Mouse (Mus musculus): ENCODE measurements around the gene Tipin. TPM values are rescaled to one million over a fixed set of nuclear protein-coding genes. Genes with fewer than 3 reads are reported as not detected.
A peak's percentile ranks its signal among the peaks of the same experiment; 100 is the strongest.

Gene Tipin
- 10 to 100 TPM in 6 of 26 experiments, 1 to 10 TPM in 18, under 1 TPM in 2; 0.75 to 15.9 (median 6.6) TPM for total RNA-seq (2018; cell fraction: chromatin; rRNA removed)
- total RNA-seq (2018; cell fraction: cytosol; rRNA removed) = 10 to 100 TPM in 23 of 26 experiments, 1 to 10 TPM in 3; 5.9 to 20.1 (median 13.4) TPM
- total RNA-seq (2018; cell fraction: nucleus; rRNA removed) = 10 to 100 TPM in 7 of 26 experiments, 1 to 10 TPM in 19; 2.1 to 27.6 (median 5.8) TPM
- 13.3 to 77.2 TPM (median 22.0 TPM) in 3 replicates for polyA plus RNA-seq (2018)

DNA sequence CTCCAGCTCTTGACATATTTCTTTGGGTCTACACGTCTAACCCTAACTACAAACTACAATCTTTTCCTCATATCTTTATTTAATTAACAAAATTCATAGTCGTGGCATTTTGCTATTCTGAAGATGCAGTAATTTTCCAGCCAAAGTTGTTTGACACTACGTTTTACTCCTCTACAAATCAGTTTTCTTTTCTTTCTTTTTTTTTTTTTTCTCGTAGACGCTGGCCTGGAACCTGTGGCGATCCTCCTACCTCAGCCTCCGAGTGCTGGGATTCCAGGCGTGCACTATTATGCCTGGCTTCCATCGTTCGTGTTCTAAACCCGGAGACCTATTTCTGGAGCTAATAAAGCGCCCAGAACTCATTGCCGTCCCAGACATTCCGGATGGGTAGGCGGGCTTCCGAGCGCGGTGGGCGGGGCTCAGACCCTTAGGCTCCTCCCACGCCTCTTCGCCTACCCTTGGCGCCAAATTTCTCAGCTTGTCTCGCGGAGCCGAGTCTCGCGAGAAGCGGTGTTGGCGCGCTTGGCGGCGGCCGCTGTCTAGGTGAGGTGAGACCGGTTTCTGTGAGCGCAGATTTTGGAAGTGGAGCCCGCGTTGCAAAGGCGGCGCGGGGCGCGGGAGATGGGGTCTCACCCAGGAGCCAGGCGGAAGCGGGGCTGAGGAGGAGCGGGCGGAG, at the start of gene Tipin:
TSS of gene Tipin (plus strand) at position 477 of the 676 bp plus-strand sequence.
- Histone ChIP-seq H3K27ac (peak within 1 kb of the TSS; percentile 49), H3K4me3 (ENCODE audit: inconsistent target) (peak within 1 kb of the TSS; percentile 70), H3K79me2 (ENCODE audit: inconsistent target) (peaks cover 46% of the 10 kb centered on the region), H3K36me3 (ENCODE audit: inconsistent target) (no peaks in the 10 kb centered on the region)
- 1% methylated on average over 46 of the region's 46 CpGs for WGBS (ENCODE audit: missing documents)

DNA sequence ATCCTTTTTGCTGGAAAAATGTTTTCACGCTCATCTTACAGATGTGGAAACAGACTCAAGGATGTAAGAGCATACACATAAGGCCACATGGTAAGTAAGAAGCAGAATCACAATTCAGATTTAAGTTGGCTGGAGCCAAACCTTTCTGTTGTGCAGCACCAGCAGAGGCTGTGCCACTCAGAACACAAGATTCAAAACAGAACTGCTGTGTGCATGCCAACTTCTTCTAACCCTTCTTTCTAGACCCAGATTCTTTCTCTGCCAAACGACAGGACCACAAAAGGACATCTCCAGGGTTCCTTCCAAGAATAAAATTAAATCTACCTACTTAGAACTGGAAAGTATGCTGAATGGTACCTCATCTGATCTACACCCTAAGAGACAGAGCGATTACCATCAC, 49.7 kb upstream of the Tipin start:
- H3K36me3 ChIP-seq (ENCODE audit: inconsistent target) = peaks cover 8% of the 10 kb centered on the region; the same call in 1 of the 2 replicates
- H3K79me2 ChIP-seq (ENCODE audit: inconsistent target) = peaks cover 99% of the 10 kb centered on the region
- no peak overlapping the region for H3K4me3 ChIP-seq (ENCODE audit: inconsistent target)
- H3K27ac ChIP-seq = no peak overlapping the region
- 95% methylated on average over 3 of the region's 3 CpGs for WGBS (ENCODE audit: missing documents)

DNA sequence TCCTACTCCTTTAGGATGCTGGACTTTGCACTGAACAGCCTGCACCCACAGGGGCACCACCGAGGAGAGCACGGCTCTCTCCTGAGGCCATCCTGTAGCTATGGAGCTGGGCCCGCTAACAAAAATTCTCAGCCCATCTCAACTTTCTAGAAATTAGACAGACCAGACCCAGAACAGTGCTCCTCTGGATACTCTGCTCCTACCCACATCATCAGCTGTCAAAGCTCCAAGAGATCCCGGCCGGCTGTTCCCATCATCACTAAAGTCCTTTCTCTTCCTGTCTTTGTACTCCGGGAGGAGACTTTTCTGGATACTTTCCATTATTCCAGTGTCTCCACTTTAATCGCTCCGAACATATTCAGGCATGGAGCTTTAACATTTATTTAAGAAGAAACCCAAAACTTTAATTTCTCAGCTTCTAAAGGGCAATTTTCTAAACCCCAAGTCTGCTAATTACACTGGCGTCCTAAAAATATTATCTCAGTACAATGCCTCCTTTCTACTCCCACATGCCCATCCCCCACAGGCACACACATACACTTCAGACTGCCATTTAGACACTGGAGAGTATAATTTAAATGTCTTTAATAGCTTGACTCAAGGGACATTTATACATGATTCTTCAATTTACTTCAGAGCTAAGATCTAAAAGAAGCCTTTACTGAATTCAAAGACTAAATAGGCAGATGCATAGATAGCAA, 49.0 kb upstream of the Tipin start:
- Histone ChIP-seq H3K36me3 (ENCODE audit: inconsistent target) (peaks cover 8% of the 10 kb centered on the region; the same call in 1 of the 2 replicates), H3K4me3 (ENCODE audit: inconsistent target) (no peak overlapping the region), H3K27ac (no peak overlapping the region), H3K79me2 (ENCODE audit: inconsistent target) (peaks cover 92% of the 10 kb centered on the region)
- 98% methylated on average over 9 of the region's 9 CpGs for WGBS (ENCODE audit: missing documents)

DNA sequence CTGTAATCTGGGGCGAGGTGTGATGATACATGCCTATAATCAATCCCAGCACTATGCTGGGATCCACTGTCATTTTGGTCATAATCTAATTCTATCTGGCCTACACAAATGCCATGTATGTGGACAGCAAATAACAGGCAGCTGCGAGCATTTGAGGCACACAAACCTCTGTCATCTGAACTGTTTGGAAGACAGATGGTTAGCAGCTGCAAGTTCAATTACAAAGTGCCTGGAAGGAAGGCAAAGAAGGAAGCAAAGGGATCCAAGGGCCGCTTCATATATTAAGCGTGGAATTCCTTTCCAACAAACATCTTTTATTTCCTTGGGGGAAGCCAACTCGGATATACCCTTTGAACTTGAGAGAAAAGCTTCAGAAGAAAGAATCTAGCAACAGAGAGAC, 47.7 kb upstream of the Tipin start:
- H3K79me2 ChIP-seq (ENCODE audit: inconsistent target) = peaks cover 85% of the 10 kb centered on the region
- peaks cover 8% of the 10 kb centered on the region; the same call in 1 of the 2 replicates for H3K36me3 ChIP-seq (ENCODE audit: inconsistent target)
- no peak overlapping the region for H3K4me3 ChIP-seq (ENCODE audit: inconsistent target)
- H3K27ac ChIP-seq = no peak overlapping the region
- WGBS (ENCODE audit: missing documents) = 91% methylated on average over 5 of the region's 5 CpGs

DNA sequence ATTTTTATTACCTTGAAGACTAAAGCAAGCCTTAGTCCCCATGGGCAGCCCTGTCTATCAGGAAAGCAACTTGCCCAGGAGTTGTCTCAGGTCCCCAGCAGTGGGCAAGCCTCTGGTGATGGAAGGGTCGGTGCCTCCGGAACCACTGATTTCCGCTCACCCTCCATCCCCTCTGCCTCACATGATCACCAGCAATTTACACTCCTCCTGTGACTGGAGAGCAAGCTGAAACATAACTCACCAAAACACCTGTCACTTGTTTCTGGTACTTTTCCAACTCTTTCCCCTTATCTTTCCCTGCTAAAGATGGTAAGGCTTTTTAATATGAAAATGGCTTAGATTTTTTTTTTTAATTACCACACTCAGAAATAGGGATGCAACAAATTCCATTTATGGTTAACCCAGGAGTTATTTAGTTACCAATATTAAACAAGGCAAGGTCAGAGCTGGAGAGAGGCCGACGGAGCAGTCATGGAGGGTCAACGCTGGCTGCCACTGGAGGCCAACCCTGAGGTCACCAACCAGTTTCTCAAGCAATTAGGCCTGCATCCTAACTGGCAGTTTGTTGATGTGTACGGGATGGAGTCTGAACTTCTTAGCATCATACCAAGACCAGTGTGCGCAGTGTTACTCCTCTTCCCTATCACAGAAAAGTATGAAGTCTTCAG, 46.5 kb upstream of the Tipin start, which contains the start of gene Uchl4:
TSS of gene Uchl4 (plus strand) at position 434 of the 668 bp plus-strand sequence.
- Histone ChIP-seq H3K79me2 (ENCODE audit: inconsistent target) (peaks cover 85% of the 10 kb centered on the region), H3K36me3 (ENCODE audit: inconsistent target) (peaks cover 8% of the 10 kb centered on the region; the same call in 1 of the 2 replicates), H3K27ac (no peak within 1 kb of the TSS), H3K4me3 (ENCODE audit: inconsistent target) (no peak within 1 kb of the TSS)
- 89% methylated on average over 6 of the region's 8 CpGs for WGBS (ENCODE audit: missing documents)

DNA sequence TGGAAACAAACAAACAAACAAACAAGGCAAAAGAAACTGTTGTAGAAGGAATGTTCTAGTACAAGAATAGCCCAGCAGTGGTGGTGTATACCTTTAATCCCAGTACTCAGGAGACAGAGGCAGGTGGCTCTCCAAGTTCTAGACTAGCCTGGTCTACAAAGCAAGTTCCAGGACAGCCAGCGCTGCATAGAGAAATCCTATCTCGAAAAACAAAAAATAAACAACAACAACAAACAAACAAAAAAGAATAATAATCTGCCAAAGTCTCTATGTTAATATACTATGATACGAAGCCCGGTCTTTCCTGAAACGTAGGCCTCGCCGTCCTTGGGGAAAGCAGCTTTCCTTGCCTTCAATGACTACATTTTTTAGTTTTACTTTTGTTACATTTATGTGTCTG, 45.3 kb upstream of the Tipin start:
- Histone ChIP-seq H3K36me3 (ENCODE audit: inconsistent target) (peaks cover 8% of the 10 kb centered on the region; the same call in 1 of the 2 replicates), H3K27ac (no peak overlapping the region), H3K4me3 (ENCODE audit: inconsistent target) (no peak overlapping the region), H3K79me2 (ENCODE audit: inconsistent target) (peaks cover 85% of the 10 kb centered on the region)
- 95% methylated on average over 7 of the region's 7 CpGs for WGBS (ENCODE audit: missing documents)

DNA sequence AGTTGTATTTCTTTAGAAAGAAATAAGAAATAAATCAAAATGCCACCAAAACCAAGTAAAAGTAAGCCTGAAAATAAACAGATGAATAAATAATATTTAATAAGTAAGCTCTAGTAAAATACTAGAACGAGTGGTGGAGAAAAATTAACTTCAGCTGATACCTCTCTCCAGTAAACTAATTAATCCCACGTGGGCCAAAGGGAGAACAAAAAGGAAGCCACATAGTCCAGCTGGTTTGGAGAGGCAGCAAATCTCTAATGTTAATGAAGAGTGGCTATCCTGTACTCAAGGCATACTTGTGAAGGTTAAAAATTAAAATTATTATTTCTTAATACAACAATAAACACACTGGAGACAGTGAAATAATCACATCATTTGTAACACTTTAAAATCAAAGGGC, 41.3 kb upstream of the Tipin start:
- Histone ChIP-seq H3K4me3 (ENCODE audit: inconsistent target) (no peak overlapping the region), H3K79me2 (ENCODE audit: inconsistent target) (peaks cover 85% of the 10 kb centered on the region), H3K36me3 (ENCODE audit: inconsistent target) (no peaks in the 10 kb centered on the region), H3K27ac (no peak overlapping the region)
- 78% methylated on average over 2 of the region's 2 CpGs for WGBS (ENCODE audit: missing documents)

DNA sequence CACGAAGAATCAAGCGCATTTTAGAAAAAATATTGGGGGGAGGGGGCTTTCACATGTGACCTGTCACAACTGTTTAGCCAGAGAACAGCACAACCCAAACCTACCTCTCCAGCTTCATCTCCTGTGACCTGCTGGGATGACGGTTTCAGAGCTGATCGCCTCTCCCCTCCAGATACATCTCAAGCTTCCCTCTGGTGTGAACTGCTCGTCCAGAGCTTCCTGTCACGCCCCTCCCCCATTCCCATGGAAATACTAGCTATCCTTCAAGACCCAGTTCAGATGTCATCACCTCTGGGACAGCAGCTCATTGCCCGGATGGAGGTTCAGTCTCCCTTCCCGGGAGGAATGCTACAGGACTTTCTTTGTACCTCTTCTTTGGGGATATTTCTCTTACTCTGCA, 40.7 kb upstream of the Tipin start:
- H3K27ac ChIP-seq = no peak overlapping the region
- 76% methylated on average over 7 of the region's 8 CpGs for WGBS (ENCODE audit: missing documents)
- peaks cover 85% of the 10 kb centered on the region for H3K79me2 ChIP-seq (ENCODE audit: inconsistent target)
- H3K4me3 ChIP-seq (ENCODE audit: inconsistent target) = no peak overlapping the region
- 0 out of 2 replicates have a peak, but pooled peaks cover 5% of the 10 kb centered on the region for H3K36me3 ChIP-seq (ENCODE audit: inconsistent target)

DNA sequence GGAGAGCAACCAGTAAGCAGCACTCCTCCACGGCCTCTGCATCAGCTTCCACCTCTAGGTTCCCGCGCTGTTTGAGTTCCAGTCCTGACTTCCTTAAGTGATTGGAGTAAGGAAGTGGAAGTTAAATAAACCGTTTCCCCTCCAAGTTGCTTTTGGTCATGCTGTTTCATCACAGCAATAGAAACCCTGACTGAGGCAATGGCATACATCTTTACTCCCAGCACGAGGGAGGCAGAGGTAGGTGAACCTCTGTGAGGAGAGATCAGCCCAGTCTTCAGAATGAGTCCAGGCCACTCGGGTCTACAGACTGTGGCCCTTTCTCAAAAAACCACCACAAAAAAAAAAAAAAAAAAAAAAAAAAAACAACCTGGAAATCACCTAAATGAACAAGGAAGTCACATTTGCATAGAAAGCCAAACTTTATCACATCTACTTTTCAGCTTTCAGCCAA, 39.0 kb upstream of the Tipin start:
- Histone ChIP-seq H3K27ac (no peak overlapping the region), H3K36me3 (ENCODE audit: inconsistent target) (0 out of 2 replicates have a peak, but pooled peaks cover 5% of the 10 kb centered on the region)
- 7% methylated on average over 6 of the region's 6 CpGs for WGBS (ENCODE audit: missing documents)

DNA sequence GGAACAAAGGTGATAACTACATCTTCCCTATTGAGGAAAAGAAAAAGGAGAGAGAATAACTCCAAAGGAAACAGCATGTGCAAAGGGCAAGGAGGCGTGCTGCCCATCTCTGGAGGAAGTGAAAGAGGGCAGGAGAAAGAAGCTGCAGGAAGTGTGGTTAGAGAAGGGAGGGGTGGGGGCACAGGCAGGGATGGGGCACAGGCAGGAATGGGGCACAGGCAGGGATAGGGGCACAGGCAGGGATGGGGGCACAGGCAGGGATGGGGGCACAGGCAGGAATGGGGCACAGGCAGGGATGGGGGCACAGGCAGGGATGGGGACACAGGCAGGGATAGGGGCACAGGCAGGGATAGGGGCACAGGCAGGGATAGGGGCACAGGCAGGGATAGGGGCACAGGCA, 32.0 kb upstream of the Tipin start:
- WGBS (ENCODE audit: missing documents) = 25% methylated on average over 1 of the region's 1 CpGs

More for the DNA sequence above, 39.0 kb upstream of the Tipin start:
- Histone ChIP-seq H3K79me2 (ENCODE audit: inconsistent target) (peaks cover 92% of the 10 kb centered on the region), H3K4me3 (ENCODE audit: inconsistent target) (no peak overlapping the region)

DNA sequence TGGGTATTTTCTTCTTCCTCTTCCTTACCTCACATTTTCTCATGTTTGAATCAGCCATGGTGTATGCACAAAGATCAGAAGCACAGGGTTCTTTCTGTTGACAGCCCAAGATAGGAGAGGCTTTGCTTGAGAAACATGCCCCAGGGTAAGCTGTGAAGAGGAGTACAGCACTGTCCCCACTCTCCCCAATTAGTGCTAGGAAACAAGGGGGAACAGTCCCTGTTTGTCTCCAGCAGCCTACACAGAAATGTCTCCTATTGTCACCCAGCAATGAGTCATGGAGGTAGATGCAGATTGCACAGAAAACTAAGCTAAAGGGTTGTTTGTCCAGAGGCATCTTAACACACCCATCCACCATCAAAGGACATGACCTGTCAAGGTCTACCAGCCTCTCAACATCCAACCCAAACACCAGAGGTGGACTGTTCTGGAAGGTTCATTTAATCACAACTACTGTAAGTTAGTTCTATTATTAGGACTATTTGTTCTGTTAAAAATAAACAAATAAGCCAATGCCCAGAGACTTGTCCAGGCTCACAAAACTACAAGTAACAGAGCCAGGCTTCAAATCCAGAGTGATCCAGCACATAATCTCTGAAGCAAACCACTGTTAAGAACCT, 31.2 kb upstream of the Tipin start:
- Histone ChIP-seq H3K27ac (peak overlapping the region; percentile 38), H3K79me2 (ENCODE audit: inconsistent target) (peaks cover 78% of the 10 kb centered on the region), H3K36me3 (ENCODE audit: inconsistent target) (0 out of 2 replicates have a peak, but pooled peaks cover 5% of the 10 kb centered on the region), H3K4me3 (ENCODE audit: inconsistent target) (no peak overlapping the region)

More for the DNA sequence above, 32.0 kb upstream of the Tipin start:
- no peak overlapping the region for H3K4me3 ChIP-seq (ENCODE audit: inconsistent target)
- peak overlapping the region; percentile 38 for H3K27ac ChIP-seq
- H3K36me3 ChIP-seq (ENCODE audit: inconsistent target) = 0 out of 2 replicates have a peak, but pooled peaks cover 5% of the 10 kb centered on the region
- peaks cover 86% of the 10 kb centered on the region for H3K79me2 ChIP-seq (ENCODE audit: inconsistent target)

DNA sequence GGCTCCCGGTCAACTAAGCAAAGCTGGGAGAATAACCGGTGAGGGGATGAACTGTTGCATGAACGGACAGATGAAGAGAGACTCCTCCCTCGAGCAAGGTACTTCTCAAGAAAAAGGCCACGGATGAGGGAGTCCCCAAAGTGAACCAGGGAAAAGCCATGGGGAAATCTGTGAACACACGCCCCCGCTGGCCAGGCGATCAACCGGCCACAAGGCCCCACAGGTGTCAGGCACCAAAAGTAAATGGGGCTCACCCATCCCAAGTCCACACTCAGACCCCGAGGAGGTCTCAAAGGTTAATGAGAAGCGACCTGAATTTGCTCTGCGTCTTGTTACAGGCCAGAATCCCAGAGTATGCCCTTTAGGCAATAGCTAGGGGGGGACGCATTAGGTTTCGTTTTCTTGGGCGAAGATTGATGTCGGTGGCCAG, 28.8 kb upstream of the Tipin start:
- peak overlapping the region; percentile 67 for H3K27ac ChIP-seq
- peaks cover 54% of the 10 kb centered on the region for H3K79me2 ChIP-seq (ENCODE audit: inconsistent target)
- WGBS (ENCODE audit: missing documents) = under 1% methylated on average over 16 of the region's 16 CpGs

DNA sequence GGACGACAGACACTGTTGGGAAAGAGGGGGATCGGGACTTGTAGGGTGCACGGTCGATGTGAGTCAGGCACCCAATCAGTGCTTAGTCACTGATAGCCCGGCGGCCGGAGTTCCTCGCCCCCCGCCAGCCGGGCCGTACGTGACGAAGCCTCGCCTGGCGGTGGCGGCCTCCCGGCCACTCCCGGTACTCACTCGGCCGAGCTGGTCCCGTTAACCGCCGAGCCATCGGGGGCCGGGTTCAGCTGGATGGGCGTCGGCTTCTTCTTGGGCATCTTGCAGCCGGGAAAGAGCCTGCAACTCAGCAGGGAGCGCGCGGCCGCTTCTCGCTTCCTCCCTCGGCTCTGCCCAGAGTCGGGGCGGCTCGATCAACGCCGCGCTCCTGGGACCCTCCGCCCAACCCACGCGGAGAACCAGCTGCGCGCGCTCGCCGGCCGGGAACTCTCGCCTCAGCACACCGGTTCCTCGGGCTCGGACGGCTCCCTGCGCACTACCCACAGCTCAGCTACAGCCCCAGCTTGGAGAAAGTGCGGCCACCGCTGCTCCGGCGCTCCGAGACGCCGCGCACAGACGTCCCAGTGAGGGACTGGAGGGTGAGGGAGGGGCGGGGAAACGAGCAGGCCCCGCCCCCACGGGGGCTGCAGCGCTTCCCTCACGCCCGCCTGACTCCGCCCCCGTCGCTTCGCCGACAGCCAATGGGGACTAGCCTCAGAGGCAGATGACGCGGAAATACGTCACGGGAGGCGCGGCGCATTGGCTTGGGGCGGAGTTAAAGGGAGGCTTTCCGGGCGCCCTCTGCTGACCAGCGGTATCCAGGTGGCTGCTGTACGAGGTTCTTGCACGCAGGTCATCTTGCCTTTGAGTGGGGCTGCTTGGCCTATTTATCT, 28.1 kb upstream of the Tipin start, which contains the start of gene Map2k1:
TSS of gene Map2k1 (minus strand) at position 611 of the 884 bp plus-strand sequence.
- WGBS (ENCODE audit: missing documents) = under 1% methylated on average over 89 of the region's 89 CpGs
- Histone ChIP-seq H3K4me3 (ENCODE audit: inconsistent target) (peak within 1 kb of the TSS; percentile 91), H3K27ac (peak within 1 kb of the TSS; percentile 67)

More for the DNA sequence above, 28.8 kb upstream of the Tipin start:
- no peaks in the 10 kb centered on the region for H3K36me3 ChIP-seq (ENCODE audit: inconsistent target)
- peak overlapping the region; percentile 91 for H3K4me3 ChIP-seq (ENCODE audit: inconsistent target)

More for the DNA sequence above, 28.1 kb upstream of the Tipin start, which contains the start of gene Map2k1:
- peaks cover 47% of the 10 kb centered on the region for H3K79me2 ChIP-seq (ENCODE audit: inconsistent target)
- H3K36me3 ChIP-seq (ENCODE audit: inconsistent target) = no peaks in the 10 kb centered on the region
